Mouse (Mus musculus) erythroblast, embryonic 14.5 days (primary cell): ENCODE results near the gene Limd1.

Source experiments
- GATA1 ChIP-seq: IDR thresholded peaks from 2 replicates; pipeline ENCODE4 v1.6.1; 2012; ENCODE audit warnings: low read length, inconsistent platforms, mixed read lengths
- TAL1 ChIP-seq: IDR thresholded peaks from 3 replicates; pipeline ENCODE4 v1.6.1; 2012; ENCODE audit warnings: low read length, inconsistent platforms, mixed read lengths

DNA sequence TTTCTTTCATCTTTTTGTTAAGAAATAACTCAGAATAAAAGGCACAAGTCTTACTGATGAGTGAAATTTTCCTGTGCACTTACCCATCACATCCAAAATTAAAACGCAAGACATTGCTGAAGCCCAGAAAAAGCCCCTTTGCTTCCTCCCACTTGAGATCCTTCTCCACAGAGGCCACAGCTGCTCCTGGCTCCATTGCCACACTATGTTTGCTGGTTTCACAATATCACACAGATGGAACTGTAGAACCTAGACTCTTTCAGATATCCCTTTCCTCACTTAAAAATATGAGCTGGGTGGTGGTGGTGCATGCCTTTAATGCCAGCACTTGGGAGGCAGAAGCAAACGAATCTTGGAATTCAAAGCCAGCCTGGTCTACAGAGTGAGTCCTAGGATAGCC, 34.0 kb downstream of the Limd1 start:
- TF ChIP-seq GATA1 (no peak), TAL1 (no peak)
